Mouse (Mus musculus) embryonic facial prominence, embryonic 13.5 days (tissue): Measurements from ENCODE around the gene Gsto2. TPM values are rescaled to one million over a fixed set of nuclear protein-coding genes. Genes with fewer than 3 reads are reported as not detected.

ENCODE experiments used
- ATAC-seq: fragments of 200-750 bp; cut with Nextera tagmentation; 2 replicates; pipeline ENCODE4 v1.8.0; 2017; ENCODE audit warnings: low read depth; ENCODE audit not compliant: insufficient number of reproducible peaks, insufficient read depth, low FRiP score, low TSS enrichment
- H3K27ac ChIP-seq: fragments of 300-500 bp; sonication (generic); 2 replicates; pipeline ENCODE4 v1.5.1; 2015; ENCODE audit warnings: moderate library complexity, mild to moderate bottlenecking, inconsistent platforms
- H3K27me3 ChIP-seq: fragments of 300-500 bp; sonication (generic); 2 replicates; pipeline ENCODE4 v1.6.1; 2015; ENCODE audit warnings: mild to moderate bottlenecking, inconsistent platforms
- H3K36me3 ChIP-seq: fragments of 300-500 bp; sonication (generic); 2 replicates; pipeline ENCODE4 v1.6.1; 2015; ENCODE audit warnings: mild to moderate bottlenecking, inconsistent platforms
- H3K4me1 ChIP-seq: fragments of 300-500 bp; sonication (generic); 2 replicates; pipeline ENCODE4 v1.6.1; 2015; ENCODE audit warnings: inconsistent platforms
- H3K4me2 ChIP-seq: fragments of 300-500 bp; sonication (generic); 2 replicates; pipeline ENCODE4 v1.6.1; 2015; ENCODE audit warnings: moderate library complexity, mild to moderate bottlenecking, inconsistent platforms
- H3K4me3 ChIP-seq: fragments of 300-500 bp; sonication (generic); 2 replicates; pipeline ENCODE4 v1.5.1; 2015; ENCODE audit warnings: mild to moderate bottlenecking, inconsistent platforms
- H3K9ac ChIP-seq: fragments of 300-500 bp; sonication (generic); 2 replicates; pipeline ENCODE4 v1.6.1; 2015; ENCODE audit warnings: mild to moderate bottlenecking, inconsistent platforms
- H3K9me3 ChIP-seq: fragments of 300-500 bp; sonication (generic); 2 replicates; pipeline ENCODE4 v1.6.1; 2016; ENCODE audit warnings: inconsistent platforms
- WGBS: fragments of 180-500 bp; shearing (Covaris S2); methylation state at CpG from one replicate; pipeline ENCODE4 v1.1.7; 2015; ENCODE audit warnings: mixed read lengths; 5-methylcytosine and 5-hydroxymethylcytosine counted together
- polyA plus RNA-seq: library from polyadenylated mRNA; unstranded; fragments of >200 nt; fragmentation: Nextera tagmentation; extraction: Ambion mirVana; gene quantifications from 2 replicates; pipeline ENCODE4 v1.2.1, GENCODE M21; 2015

Gsto2 gene
- polyA plus RNA-seq, 1 experiment from 2014 or later: 1.5 TPM

GRCm38 (mm10) chr19:47914191-47914590 lies 48.9 kb downstream of the Gsto2 start:
- Histone ChIP-seq H3K27ac (no peak overlapping the region), H3K4me2 (no peak overlapping the region), H3K36me3 (0 out of 2 replicates have a peak, but pooled peaks cover 14% of the 10 kb centered on the region), H3K4me1 (peaks cover 45% of the 10 kb centered on the region), H3K9me3 (no peaks in the 10 kb centered on the region), H3K27me3 (no peaks in the 10 kb centered on the region), H3K9ac (no peak overlapping the region), H3K4me3 (no peak overlapping the region)
- ATAC-seq: no peak
- 88% methylated on average over 4 of the region's 4 CpGs for WGBS

GRCm38 (mm10) chr19:47915251-47915650 lies 49.9 kb downstream of the Gsto2 start:
- Histone ChIP-seq H3K9me3 (no peaks in the 10 kb centered on the region), H3K9ac (no peak overlapping the region), H3K4me3 (no peak overlapping the region), H3K4me1 (peaks cover 40% of the 10 kb centered on the region), H3K27me3 (no peaks in the 10 kb centered on the region), H3K36me3 (0 out of 2 replicates have a peak, but pooled peaks cover 14% of the 10 kb centered on the region), H3K4me2 (no peak overlapping the region), H3K27ac (no peak overlapping the region)
- 81% methylated on average over 4 of the region's 4 CpGs for WGBS
- no peak for ATAC-seq

DNA sequence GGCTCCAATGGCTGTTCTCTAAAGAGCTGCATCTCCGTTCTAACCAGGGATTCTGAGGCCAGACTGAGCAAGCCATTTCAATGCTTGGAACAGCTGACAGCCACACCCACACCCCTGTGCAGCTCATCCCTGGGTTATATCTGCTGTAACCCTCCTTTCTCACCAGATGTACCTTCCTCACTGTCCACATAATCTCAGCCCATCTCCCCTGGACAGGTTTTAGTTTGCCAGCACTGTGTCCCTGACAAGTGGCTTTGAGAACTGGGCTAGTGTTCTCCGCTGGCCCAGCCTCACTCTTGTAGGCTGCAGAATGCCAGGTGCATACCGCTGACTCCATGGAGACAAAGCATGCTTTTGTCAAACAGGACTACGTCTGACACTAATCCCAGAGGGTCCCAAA lies 52.1 kb downstream of the Gsto2 start:
- ATAC-seq: no peak
- WGBS: 18% methylated on average over 4 of the region's 4 CpGs

GRCm38 (mm10) chr19:47918016-47918415 lies 52.7 kb downstream of the Gsto2 start:
- ATAC-seq: no peak
- H3K27ac ChIP-seq: peak overlapping the region; percentile 97; the same call in 1 of the 2 replicates
- H3K4me1 ChIP-seq: peaks cover 34% of the 10 kb centered on the region
- H3K4me2 ChIP-seq: peak overlapping the region; percentile 83
- H3K9me3 ChIP-seq: no peaks in the 10 kb centered on the region
- no peaks in the 10 kb centered on the region for H3K27me3 ChIP-seq
- WGBS: 9% methylated on average over 9 of the region's 9 CpGs
- H3K36me3 ChIP-seq: 0 out of 2 replicates have a peak, but pooled peaks cover 9% of the 10 kb centered on the region
- H3K4me3 ChIP-seq: peak overlapping the region; percentile 89
- peak overlapping the region; percentile 93 for H3K9ac ChIP-seq

More for the DNA sequence above, 52.1 kb downstream of the Gsto2 start:
- H3K36me3 ChIP-seq: 0 out of 2 replicates have a peak, but pooled peaks cover 9% of the 10 kb centered on the region
- peak overlapping the region; percentile 83 for H3K4me2 ChIP-seq
- peak overlapping the region; percentile 93 for H3K9ac ChIP-seq
- H3K27ac ChIP-seq: no peak overlapping the region
- H3K4me1 ChIP-seq: peaks cover 34% of the 10 kb centered on the region
- H3K9me3 ChIP-seq: no peaks in the 10 kb centered on the region
- H3K4me3 ChIP-seq: peak overlapping the region; percentile 89
- H3K27me3 ChIP-seq: no peaks in the 10 kb centered on the region

DNA sequence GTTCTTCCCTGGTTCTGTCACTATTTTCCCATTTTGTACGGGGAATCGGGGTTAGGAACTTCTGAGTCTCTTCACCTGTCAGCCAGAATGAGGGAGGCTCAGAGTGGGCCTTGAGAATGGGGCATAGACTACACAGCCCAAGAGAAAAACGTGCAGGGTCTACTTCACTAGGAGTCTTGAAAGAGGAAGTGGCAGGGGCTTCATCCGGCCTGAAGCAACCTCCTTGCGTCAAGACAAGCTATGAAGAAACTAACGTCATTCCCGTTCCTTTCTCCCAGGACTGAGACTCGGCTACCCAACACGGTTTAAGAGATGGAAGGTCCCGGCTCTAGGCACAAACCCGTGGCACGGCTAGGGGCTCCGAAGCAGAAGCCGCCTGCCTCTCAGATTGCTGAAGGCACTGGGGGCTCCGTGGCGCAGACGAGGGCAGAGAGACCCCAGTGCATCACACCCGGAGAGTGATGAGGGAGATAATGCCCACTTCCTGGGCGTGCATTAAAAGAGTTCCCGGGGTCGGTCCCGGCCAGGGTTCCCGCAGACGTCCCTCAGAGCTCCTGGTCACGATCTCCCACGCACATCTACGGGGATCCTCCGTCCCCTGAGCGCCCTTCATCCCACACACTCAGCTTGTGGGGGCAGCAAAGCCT lies 53.2 kb downstream of the Gsto2 start:
- under 1% methylated on average over 29 of the region's 29 CpGs for WGBS
- ATAC-seq: peak; percentile 32; the same call in 1 of the 2 replicates

DNA sequence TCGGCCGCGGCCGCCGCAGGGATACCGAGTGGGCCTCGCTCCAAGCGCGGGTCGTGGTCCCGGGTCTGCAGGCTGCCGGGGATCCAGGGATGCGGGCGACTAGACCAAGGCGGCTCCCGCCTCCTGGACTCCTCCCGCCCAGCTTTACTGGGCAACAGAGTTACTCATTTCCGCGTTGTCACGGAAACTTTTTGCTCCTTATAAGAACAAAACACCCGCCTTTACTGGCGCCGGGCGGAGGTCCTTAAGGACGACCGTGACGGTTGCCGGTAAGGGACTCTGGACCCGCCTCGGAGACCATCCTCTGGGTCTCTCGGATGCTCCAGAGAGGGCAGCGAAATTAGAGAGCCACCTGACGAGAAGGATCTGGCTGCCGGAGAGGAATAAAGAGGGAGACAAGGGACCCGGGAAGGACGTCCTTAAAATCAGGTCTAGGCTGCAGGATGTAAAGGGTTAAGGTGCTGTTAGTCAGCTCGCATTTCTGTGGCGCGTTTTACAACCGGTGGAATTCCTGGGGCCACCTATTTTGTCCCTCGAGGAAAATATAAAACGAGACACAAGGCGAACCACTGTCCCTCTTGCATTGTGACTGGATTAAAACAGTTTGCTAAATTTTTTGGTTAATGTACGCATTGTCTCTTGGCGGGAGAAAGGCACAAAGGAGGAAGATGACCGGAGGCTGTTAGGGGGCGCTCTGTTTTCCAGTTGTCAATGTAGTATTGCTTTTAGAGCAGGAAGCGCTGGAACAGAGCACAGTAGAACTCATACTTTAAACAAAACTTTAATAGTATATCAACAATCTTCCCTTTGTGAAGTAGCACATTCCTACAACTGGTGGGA lies 54.0 kb downstream of the Gsto2 start, which contains the start of the genes Cfap43 and Itprip:
Gene Cfap43 (minus strand): TSS at position 162 of the 840 bp plus-strand sequence.
Gene Itprip (minus strand): TSS at position 174 of the 840 bp plus-strand sequence.
- Histone ChIP-seq H3K27ac (peak within 1 kb of the TSS; percentile 97), H3K27me3 (no peaks in the 10 kb centered on the region), H3K9me3 (no peaks in the 10 kb centered on the region), H3K36me3 (0 out of 2 replicates have a peak, but pooled peaks cover 2% of the 10 kb centered on the region), H3K4me2 (peak within 1 kb of the TSS; percentile 83), H3K4me3 (peak within 1 kb of the TSS; percentile 89), H3K4me1 (peaks cover 34% of the 10 kb centered on the region), H3K9ac (peak within 1 kb of the TSS; percentile 93)
- under 1% methylated on average over 48 of the region's 48 CpGs for WGBS
- peak; percentile 84 for ATAC-seq

More for the DNA sequence above, 53.2 kb downstream of the Gsto2 start:
- H3K36me3 ChIP-seq: 0 out of 2 replicates have a peak, but pooled peaks cover 6% of the 10 kb centered on the region
- peak overlapping the region; percentile 97 for H3K27ac ChIP-seq
- H3K9me3 ChIP-seq: no peaks in the 10 kb centered on the region
- peaks cover 34% of the 10 kb centered on the region for H3K4me1 ChIP-seq
- H3K9ac ChIP-seq: peak overlapping the region; percentile 93
- peak overlapping the region; percentile 83 for H3K4me2 ChIP-seq
- H3K4me3 ChIP-seq: peak overlapping the region; percentile 89
- no peaks in the 10 kb centered on the region for H3K27me3 ChIP-seq

GRCm38 (mm10) chr19:47919966-47920375 lies 54.6 kb downstream of the Gsto2 start:
- H3K4me1 ChIP-seq: peaks cover 34% of the 10 kb centered on the region
- peak overlapping the region; percentile 83 for H3K4me2 ChIP-seq
- peak overlapping the region; percentile 97 for H3K27ac ChIP-seq
- peak overlapping the region; percentile 89 for H3K4me3 ChIP-seq
- no peaks in the 10 kb centered on the region for H3K27me3 ChIP-seq
- ATAC-seq: no peak
- 4% methylated on average over 8 of the region's 8 CpGs for WGBS
- H3K36me3 ChIP-seq: no peaks in the 10 kb centered on the region
- H3K9ac ChIP-seq: peak overlapping the region; percentile 93
- H3K9me3 ChIP-seq: no peaks in the 10 kb centered on the region

- ATAC-seq: no peak
- WGBS: 72% methylated on average over 7 of the region's 7 CpGs
- H3K4me3 ChIP-seq: no peak overlapping the region
- H3K27ac ChIP-seq: no peak overlapping the region
- no peak overlapping the region for H3K9ac ChIP-seq
- H3K4me1 ChIP-seq: no peaks in the 10 kb centered on the region
- no peaks in the 10 kb centered on the region for H3K36me3 ChIP-seq
- H3K27me3 ChIP-seq: no peaks in the 10 kb centered on the region
- no peak overlapping the region for H3K4me2 ChIP-seq
- H3K9me3 ChIP-seq: no peaks in the 10 kb centered on the region
Observed at GRCm38 (mm10) chr19:47925819-47926218, 60.5 kb downstream of the Gsto2 start.

- Histone ChIP-seq H3K27me3 (no peaks in the 10 kb centered on the region), H3K4me2 (no peak overlapping the region), H3K4me3 (no peak overlapping the region), H3K9me3 (no peaks in the 10 kb centered on the region), H3K27ac (no peak overlapping the region), H3K36me3 (no peaks in the 10 kb centered on the region), H3K9ac (no peak overlapping the region), H3K4me1 (0 out of 2 replicates have a peak, but pooled peaks cover 5% of the 10 kb centered on the region)
- WGBS: 85% methylated on average over 2 of the region's 2 CpGs
- ATAC-seq: no peak
Observed at GRCm38 (mm10) chr19:47927032-47927431, 61.7 kb downstream of the Gsto2 start.

DNA sequence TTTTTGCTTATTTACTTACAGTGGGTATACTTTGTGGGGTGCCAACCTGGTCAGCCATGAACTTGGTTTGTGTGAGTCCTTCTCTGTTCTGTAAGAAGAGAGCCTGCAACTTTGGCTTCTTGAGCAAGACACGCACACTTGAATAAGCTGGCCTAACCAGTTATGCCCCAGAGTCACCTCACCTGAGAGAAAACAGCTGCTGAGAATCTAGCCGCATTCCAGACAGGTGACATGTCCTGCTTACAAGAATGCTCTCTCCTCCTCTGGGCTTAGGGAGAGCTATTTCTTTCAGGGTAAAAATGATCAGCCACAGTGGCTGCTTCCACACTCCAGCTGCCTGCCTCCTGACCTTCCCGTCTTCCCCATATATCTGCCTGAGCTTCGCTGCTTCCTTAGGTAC lies 63.7 kb downstream of the Gsto2 start:
- Histone ChIP-seq H3K27ac (0 out of 2 replicates have a peak overlapping the region, but pooled peaks have one; percentile 23), H3K9ac (no peak overlapping the region), H3K4me2 (no peak overlapping the region), H3K36me3 (no peaks in the 10 kb centered on the region), H3K9me3 (no peaks in the 10 kb centered on the region), H3K4me1 (0 out of 2 replicates have a peak, but pooled peaks cover 5% of the 10 kb centered on the region), H3K4me3 (no peak overlapping the region), H3K27me3 (no peaks in the 10 kb centered on the region)
- no peak for ATAC-seq
- WGBS: 72% methylated on average over 4 of the region's 4 CpGs

- 37% methylated on average over 7 of the region's 7 CpGs for WGBS
- ATAC-seq: no peak
Observed at GRCm38 (mm10) chr19:47931982-47932638, 66.8 kb downstream of the Gsto2 start.

More at GRCm38 (mm10) chr19:47931982-47932638, 66.8 kb downstream of the Gsto2 start:
- Histone ChIP-seq H3K4me3 (no peak overlapping the region), H3K36me3 (no peaks in the 10 kb centered on the region), H3K4me2 (no peak overlapping the region), H3K9me3 (no peaks in the 10 kb centered on the region), H3K27me3 (no peaks in the 10 kb centered on the region), H3K4me1 (peaks cover 5% of the 10 kb centered on the region; the same call in 1 of the 2 replicates), H3K27ac (no peak overlapping the region), H3K9ac (no peak overlapping the region)
